Mouse (Mus musculus) hindbrain, postnatal 0 days (tissue): ENCODE measurements around the gene Ppp2r1b. TPM values are rescaled to one million over a fixed set of nuclear protein-coding genes. Genes with fewer than 3 reads are reported as not detected.

Source experiments
- ATAC-seq: fragments of 200-750 bp; cut with Nextera tagmentation; 2 replicates; pipeline ENCODE4 v1.8.0; 2017; ENCODE audit warnings: mild to moderate bottlenecking, moderate TSS enrichment, moderate library complexity
- DNase-seq: peaks from one replicate; pipeline ENCODE4 v3.0.0-alpha.2; 2015; ENCODE audit warnings: low spot score
- H3K27ac ChIP-seq: fragments of 300-500 bp; sonication (generic); 2 replicates; pipeline ENCODE4 v1.5.1; 2014; ENCODE audit warnings: mild to moderate bottlenecking
- H3K27me3 ChIP-seq: fragments of 300-500 bp; sonication (generic); 2 replicates; pipeline ENCODE4 v1.6.1; 2014; ENCODE audit warnings: low read length, mixed read lengths; ENCODE audit not compliant: insufficient read depth
- H3K36me3 ChIP-seq: fragments of 300-500 bp; sonication (generic); 2 replicates; pipeline ENCODE4 v1.6.1; 2014; ENCODE audit warnings: low read length, mixed read lengths; ENCODE audit not compliant: insufficient read depth
- H3K4me1 ChIP-seq: fragments of 300-500 bp; sonication (generic); 2 replicates; pipeline ENCODE4 v1.6.1; 2014; ENCODE audit warnings: antibody characterized with exemption, low read length, mixed read lengths; ENCODE audit not compliant: insufficient read depth
- H3K4me2 ChIP-seq: fragments of 300-500 bp; sonication (generic); 2 replicates; pipeline ENCODE4 v1.6.1; 2014; ENCODE audit warnings: low read depth, mild to moderate bottlenecking, low read length, moderate library complexity, mixed read lengths
- H3K4me3 ChIP-seq: fragments of 300-500 bp; sonication (generic); 2 replicates; pipeline ENCODE4 v1.5.1; 2014; ENCODE audit warnings: low read length
- H3K9ac ChIP-seq: fragments of 300-500 bp; sonication (generic); replicated peaks from 2 replicates; pipeline ENCODE4 v1.6.1; 2014; ENCODE audit warnings: mild to moderate bottlenecking, low read length, moderate library complexity, mixed read lengths
- H3K9me3 ChIP-seq: fragments of 300-500 bp; sonication (generic); 2 replicates; pipeline ENCODE4 v1.6.1; 2016; ENCODE audit warnings: low read length, mixed read lengths
- CTCF ChIP-seq: IDR thresholded peaks from 2 replicates; pipeline ENCODE4 v1.5.1; 2016; ENCODE audit warnings: antibody characterized with exemption, control low read depth, low read depth
- WGBS: fragments of 180-500 bp; shearing (Covaris S2); extraction: QIAGEN DNeasy Blood & Tissue Kit; methylation state at CpG from one replicate; pipeline ENCODE4 v1.1.7; 2014; 5-methylcytosine and 5-hydroxymethylcytosine counted together
- polyA plus RNA-seq: library from polyadenylated mRNA; unstranded; fragments of >200 nt; fragmentation: Nextera tagmentation; extraction: Ambion mirVana; gene quantifications from 2 replicates; pipeline ENCODE4 v1.2.1, GENCODE M21; 2015
- total RNA-seq: library from RNA; depleted of rRNA; stranded (reverse); fragments of >200 nt; gene quantifications from 2 replicates; pipeline ENCODE4 v1.2.3, GENCODE M21; 2014

Gene Ppp2r1b
- total and polyA plus RNA-seq, 2 experiments from 2014 or later, result 18.8 to 31.4 TPM

- H3K36me3 ChIP-seq, result peaks cover 24% of the 10 kb centered on the region
- DNase-seq, result no peak
- 91% methylated on average over 6 of the region's 6 CpGs for WGBS
- H3K4me2 ChIP-seq, result no peak overlapping the region
- H3K4me1 ChIP-seq, result peaks cover 7% of the 10 kb centered on the region
- no peaks in the 10 kb centered on the region for H3K27me3 ChIP-seq
- no peak overlapping the region for H3K4me3 ChIP-seq
- H3K9me3 ChIP-seq, result no peaks in the 10 kb centered on the region
- no peak overlapping the region for H3K9ac ChIP-seq
- ATAC-seq, result no peak
- H3K27ac ChIP-seq, result no peak overlapping the region
- TF ChIP-seq CTCF, result no peak
Observed at GRCm38 (mm10) chr9:50858681-50859080, 13.6 kb downstream of the Ppp2r1b start.

DNA sequence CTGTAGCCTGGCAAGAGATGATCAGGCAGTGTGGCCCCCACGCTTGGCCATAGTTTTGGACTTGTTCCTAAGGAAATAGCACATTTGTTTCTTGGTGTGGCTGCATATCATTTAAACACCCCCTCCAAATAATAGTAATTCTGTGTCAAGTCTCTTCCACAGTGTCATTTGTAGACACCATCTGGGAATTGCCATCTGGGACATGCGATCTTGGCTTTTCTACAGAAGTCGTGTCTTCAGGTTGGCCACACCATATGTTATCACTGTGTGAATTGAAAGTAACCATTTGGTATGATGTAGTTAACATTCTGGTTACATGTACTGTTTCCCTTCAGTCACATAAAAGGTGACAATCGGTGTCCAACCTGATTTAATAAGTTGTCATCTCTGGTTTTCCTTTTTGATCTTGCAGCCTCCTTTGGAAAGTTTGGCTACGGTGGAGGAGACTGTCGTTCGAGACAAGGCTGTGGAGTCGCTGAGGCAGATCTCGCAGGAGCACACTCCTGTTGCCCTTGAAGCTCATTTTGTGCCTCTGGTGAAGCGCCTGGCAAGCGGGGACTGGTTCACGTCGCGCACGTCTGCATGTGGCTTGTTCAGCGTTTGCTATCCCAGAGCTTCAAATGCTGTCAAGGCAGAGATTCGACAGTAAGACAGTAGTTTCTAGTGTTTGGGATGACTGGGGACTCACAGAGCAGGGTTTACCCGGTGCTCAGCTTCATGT is 16.2 kb downstream of the Ppp2r1b start:
- no peak for ATAC-seq
- DNase-seq, result peak; percentile 25
- no peaks in the 10 kb centered on the region for H3K27me3 ChIP-seq
- peaks cover 33% of the 10 kb centered on the region for H3K36me3 ChIP-seq
- TF ChIP-seq CTCF, result no peak
- H3K4me1 ChIP-seq, result peaks cover 7% of the 10 kb centered on the region
- H3K27ac ChIP-seq, result no peak overlapping the region
- H3K4me2 ChIP-seq, result no peak overlapping the region
- WGBS, result 84% methylated on average over 18 of the region's 18 CpGs
- no peaks in the 10 kb centered on the region for H3K9me3 ChIP-seq
- H3K9ac ChIP-seq, result no peak overlapping the region
- H3K4me3 ChIP-seq, result no peak overlapping the region

GRCm38 (mm10) chr9:50863824-50864223 is 18.7 kb downstream of the Ppp2r1b start:
- no peak overlapping the region for H3K4me2 ChIP-seq
- ATAC-seq (no peak), DNase-seq (no peak)
- 91% methylated on average over 4 of the region's 4 CpGs for WGBS
- H3K4me3 ChIP-seq, result no peak overlapping the region
- H3K27ac ChIP-seq, result no peak overlapping the region
- no peaks in the 10 kb centered on the region for H3K9me3 ChIP-seq
- peaks cover 53% of the 10 kb centered on the region for H3K36me3 ChIP-seq
- no peaks in the 10 kb centered on the region for H3K4me1 ChIP-seq
- no peak overlapping the region for H3K9ac ChIP-seq
- H3K27me3 ChIP-seq, result no peaks in the 10 kb centered on the region
- TF ChIP-seq CTCF, result no peak

DNA sequence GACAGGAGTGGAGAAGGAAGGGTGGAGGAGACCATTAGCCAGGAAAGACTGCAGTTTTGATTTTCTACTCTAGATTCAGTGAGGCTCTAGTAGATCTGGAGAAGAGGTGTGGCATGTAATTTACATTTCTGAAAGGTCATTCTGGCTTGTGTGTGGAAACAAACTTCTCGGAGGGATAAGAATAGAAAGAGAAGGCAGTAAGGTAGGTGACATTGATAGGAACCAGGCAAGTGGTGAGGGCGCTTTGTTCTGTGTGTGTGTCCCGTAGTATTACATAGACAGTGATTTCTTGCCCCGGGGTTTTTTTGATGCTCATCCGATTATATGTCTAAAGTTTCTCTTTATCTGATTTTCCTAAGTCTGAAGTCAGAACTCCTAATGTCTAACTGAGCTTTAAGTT is 19.8 kb downstream of the Ppp2r1b start:
- Histone ChIP-seq H3K27me3 (no peaks in the 10 kb centered on the region), H3K4me1 (no peaks in the 10 kb centered on the region), H3K4me2 (no peak overlapping the region), H3K27ac (no peak overlapping the region), H3K9ac (no peak overlapping the region), H3K4me3 (no peak overlapping the region), H3K9me3 (no peaks in the 10 kb centered on the region), H3K36me3 (peaks cover 49% of the 10 kb centered on the region)
- 94% methylated on average over 5 of the region's 5 CpGs for WGBS
- no peak for DNase-seq
- ATAC-seq, result no peak
- no peak for TF ChIP-seq CTCF

GRCm38 (mm10) chr9:50865803-50866202 is 20.7 kb downstream of the Ppp2r1b start:
- no peak overlapping the region for H3K9ac ChIP-seq
- ATAC-seq, result no peak
- DNase-seq, result no peak
- H3K27ac ChIP-seq, result no peak overlapping the region
- 82% methylated on average over 8 of the region's 8 CpGs for WGBS
- H3K4me3 ChIP-seq, result no peak overlapping the region
- H3K27me3 ChIP-seq, result no peaks in the 10 kb centered on the region
- H3K4me1 ChIP-seq, result no peaks in the 10 kb centered on the region
- H3K36me3 ChIP-seq, result peaks cover 56% of the 10 kb centered on the region
- no peak overlapping the region for H3K4me2 ChIP-seq
- TF ChIP-seq CTCF, result no peak
- no peaks in the 10 kb centered on the region for H3K9me3 ChIP-seq

DNA sequence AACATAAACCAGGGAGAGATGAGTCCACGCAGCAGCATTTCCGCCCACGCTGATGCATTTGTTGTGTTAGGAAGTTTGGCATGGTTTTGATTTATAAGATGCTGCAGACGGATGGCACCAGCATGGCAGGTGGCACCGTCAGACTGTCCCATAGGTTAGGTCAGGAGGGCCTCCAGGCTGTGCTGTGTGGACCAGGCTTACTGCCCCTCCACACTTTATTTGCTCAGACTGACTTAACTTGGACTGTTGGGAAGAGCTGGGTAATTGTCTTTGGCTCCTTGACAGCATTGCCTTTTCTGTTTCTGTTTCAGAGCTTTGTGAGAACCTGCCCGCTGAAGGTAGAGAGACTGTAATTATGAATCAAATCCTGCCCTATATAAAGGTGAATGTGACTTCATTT is 21.9 kb downstream of the Ppp2r1b start:
- Histone ChIP-seq H3K4me2 (no peak overlapping the region), H3K36me3 (peaks cover 49% of the 10 kb centered on the region)
- ATAC-seq, result no peak

GRCm38 (mm10) chr9:50868182-50868581 is 23.1 kb downstream of the Ppp2r1b start:
- 65% methylated on average over 2 of the region's 2 CpGs for WGBS
- ATAC-seq, result no peak
- H3K36me3 ChIP-seq, result peaks cover 41% of the 10 kb centered on the region

More for the DNA sequence above, 21.9 kb downstream of the Ppp2r1b start:
- 93% methylated on average over 6 of the region's 6 CpGs for WGBS
- no peak overlapping the region for H3K27ac ChIP-seq
- no peaks in the 10 kb centered on the region for H3K27me3 ChIP-seq
- DNase-seq, result no peak
- H3K4me1 ChIP-seq, result no peaks in the 10 kb centered on the region
- H3K4me3 ChIP-seq, result no peak overlapping the region
- no peaks in the 10 kb centered on the region for H3K9me3 ChIP-seq
- H3K9ac ChIP-seq, result no peak overlapping the region
- no peak for TF ChIP-seq CTCF

More at GRCm38 (mm10) chr9:50868182-50868581, 23.1 kb downstream of the Ppp2r1b start:
- Histone ChIP-seq H3K4me3 (no peak overlapping the region), H3K9me3 (no peaks in the 10 kb centered on the region), H3K4me2 (no peak overlapping the region), H3K27me3 (no peaks in the 10 kb centered on the region), H3K9ac (no peak overlapping the region), H3K27ac (no peak overlapping the region), H3K4me1 (no peaks in the 10 kb centered on the region)
- no peak for TF ChIP-seq CTCF
- no peak for DNase-seq
